Mouse (Mus musculus): Measurements from ENCODE around the gene Olfr1140. TPM values are rescaled to one million over a fixed set of nuclear protein-coding genes. Genes with fewer than 3 reads are reported as not detected.

The Olfr1140 gene
- not detected in 2 replicates for polyA plus RNA-seq (2015; fragmentation: Nextera tagmentation; extraction: Ambion mirVana)

DNA sequence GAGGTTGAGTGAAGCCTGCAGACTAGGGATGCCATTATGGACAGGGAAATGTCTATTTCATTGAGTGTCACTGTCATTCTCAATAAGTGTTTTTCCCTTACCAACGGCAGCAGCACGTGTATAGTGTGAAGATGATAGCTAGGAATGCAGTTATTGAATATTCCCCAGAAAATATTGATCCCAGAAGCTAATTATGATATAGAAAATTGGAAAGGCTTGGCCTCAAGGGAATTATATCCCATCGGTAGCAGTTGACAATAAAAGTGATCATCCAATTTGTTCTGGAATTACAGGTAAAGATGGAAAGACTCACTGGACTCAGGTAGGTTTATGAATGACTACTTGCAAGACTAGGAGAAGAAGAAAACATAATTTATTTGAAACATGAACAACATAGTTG lies at the start of gene Olfr1140:
TSS of gene Olfr1140 (plus strand) at position 301 of the 400 bp plus-strand sequence.
- Histone ChIP-seq H3K27ac (no peak within 1 kb of the TSS), H3K4me3 (no peak within 1 kb of the TSS), H3K27me3 (no peaks in the 10 kb centered on the region), H3K36me3 (ENCODE audit: poor library complexity, severe bottlenecking) (no peaks in the 10 kb centered on the region), H3K9ac (no peak within 1 kb of the TSS), H3K4me1 (no peaks in the 10 kb centered on the region), H3K9me3 (replicated peaks) (no peaks in the 10 kb centered on the region), H3K4me2 (no peak within 1 kb of the TSS)
- 79% methylated on average over 3 of the region's 3 CpGs for WGBS
- ATAC-seq: no peak

DNA sequence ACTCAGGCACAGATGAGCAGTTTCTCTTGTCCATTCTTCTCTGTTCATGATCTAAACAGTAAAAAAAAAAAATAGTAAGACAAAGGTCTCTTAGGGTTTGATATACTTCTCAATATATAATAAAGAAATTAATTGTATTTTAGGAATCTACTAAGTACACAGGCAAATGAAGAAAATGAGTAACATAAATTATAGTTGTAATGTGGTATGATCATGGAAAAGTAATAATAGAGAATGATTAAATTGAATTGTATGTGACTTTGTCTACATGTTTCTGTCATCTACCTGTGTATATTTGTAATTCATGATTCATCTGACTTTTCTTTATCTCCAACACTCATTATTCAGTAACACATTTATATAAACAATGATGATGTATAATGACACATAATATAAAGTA lies 49.7 kb upstream of the Olfr1140 start, which contains the start of gene Olfr1136:
TSS of gene Olfr1136 (minus strand) at position 101 of the 400 bp plus-strand sequence.
- Histone ChIP-seq H3K4me3 (no peak within 1 kb of the TSS), H3K27me3 (no peaks in the 10 kb centered on the region), H3K4me2 (no peak within 1 kb of the TSS), H3K9ac (no peak within 1 kb of the TSS), H3K9me3 (replicated peaks) (no peaks in the 10 kb centered on the region), H3K4me1 (no peaks in the 10 kb centered on the region), H3K27ac (no peak within 1 kb of the TSS), H3K36me3 (ENCODE audit: poor library complexity, severe bottlenecking) (no peaks in the 10 kb centered on the region)
- no peak for ATAC-seq

DNA sequence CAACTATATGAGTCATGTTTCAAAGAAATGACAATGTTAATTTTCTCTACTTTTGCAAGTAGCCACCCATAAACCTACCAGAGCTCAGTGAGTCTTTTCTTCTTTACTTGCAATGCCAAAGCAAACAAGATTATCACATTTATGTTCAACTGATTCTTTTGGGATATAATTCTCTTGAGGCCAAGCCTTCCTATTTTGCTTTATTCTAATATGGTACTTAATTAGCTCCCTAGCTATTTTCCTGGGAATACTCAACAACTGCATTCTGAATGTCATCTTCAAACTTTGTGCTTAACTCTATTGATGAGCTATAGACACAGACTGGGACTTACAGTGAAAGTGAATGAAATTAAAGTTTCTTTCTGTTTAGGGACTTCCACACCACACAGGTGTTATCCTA lies 30.5 kb upstream of the Olfr1140 start, which contains the start of gene Olfr1137:
TSS of gene Olfr1137 (minus strand) at position 101 of the 400 bp plus-strand sequence.
- Histone ChIP-seq H3K4me2 (no peak within 1 kb of the TSS), H3K4me3 (no peak within 1 kb of the TSS), H3K36me3 (ENCODE audit: poor library complexity, severe bottlenecking) (no peaks in the 10 kb centered on the region), H3K27ac (no peak within 1 kb of the TSS), H3K9ac (no peak within 1 kb of the TSS), H3K9me3 (replicated peaks) (no peaks in the 10 kb centered on the region), H3K27me3 (no peaks in the 10 kb centered on the region), H3K4me1 (no peaks in the 10 kb centered on the region)
- ATAC-seq: no peak

DNA sequence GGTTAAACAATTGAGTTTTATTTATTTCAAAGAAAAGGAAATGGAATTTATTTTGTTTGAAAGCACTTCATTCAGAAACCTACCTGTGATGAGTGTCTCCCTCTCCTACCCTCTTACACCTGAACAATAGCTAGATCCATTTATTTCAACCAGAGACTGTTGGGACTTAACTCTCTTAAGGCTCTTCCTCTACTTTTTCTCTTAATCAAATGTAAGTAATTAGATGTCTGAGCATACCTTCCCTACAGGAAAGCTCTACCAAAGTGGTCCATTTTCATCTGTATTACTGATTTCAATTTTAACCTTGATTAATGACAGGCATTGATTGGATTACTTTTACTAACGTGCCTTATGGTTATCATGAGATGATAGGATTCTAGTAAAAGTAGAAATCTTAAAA lies 3.7 kb upstream of the Olfr1140 start, which contains the start of gene Olfr1138:
TSS of gene Olfr1138 (minus strand) at position 101 of the 400 bp plus-strand sequence.
- no peak for ATAC-seq
- Histone ChIP-seq H3K4me1 (no peaks in the 10 kb centered on the region), H3K4me3 (no peak within 1 kb of the TSS), H3K9me3 (replicated peaks) (no peaks in the 10 kb centered on the region), H3K27ac (no peak within 1 kb of the TSS), H3K36me3 (ENCODE audit: poor library complexity, severe bottlenecking) (no peaks in the 10 kb centered on the region), H3K9ac (no peak within 1 kb of the TSS), H3K27me3 (no peaks in the 10 kb centered on the region), H3K4me2 (no peak within 1 kb of the TSS)
- 88% methylated on average over 1 of the region's 1 CpGs for WGBS

DNA sequence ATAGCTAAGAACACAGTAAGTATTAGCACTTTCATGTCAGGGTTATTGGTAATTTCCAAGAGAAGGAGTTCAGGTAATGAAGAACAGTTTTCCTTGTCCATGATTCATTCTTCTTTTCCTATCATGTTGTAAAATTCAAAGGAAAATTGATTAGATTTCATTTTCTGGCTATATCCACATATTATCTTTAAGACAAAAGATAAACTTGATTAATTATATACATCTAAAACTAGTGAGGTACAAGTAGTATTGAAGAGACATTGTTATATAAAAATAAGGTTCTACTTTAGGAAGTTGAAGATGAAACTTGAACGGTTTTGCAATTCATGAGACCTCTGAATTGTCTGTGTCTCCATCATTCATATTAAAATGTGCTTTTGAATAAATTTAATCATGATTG lies 10.3 kb downstream of the Olfr1140 start, which contains the start of gene Olfr1141:
TSS of gene Olfr1141 (minus strand) at position 101 of the 400 bp plus-strand sequence.
- H3K27ac ChIP-seq: no peak within 1 kb of the TSS
- no peaks in the 10 kb centered on the region for H3K9me3 ChIP-seq (replicated peaks)
- H3K27me3 ChIP-seq: no peaks in the 10 kb centered on the region
- ATAC-seq: no peak
- H3K4me2 ChIP-seq: no peak within 1 kb of the TSS
- no peaks in the 10 kb centered on the region for H3K4me1 ChIP-seq
- 80% methylated on average over 1 of the region's 1 CpGs for WGBS
- no peak within 1 kb of the TSS for H3K9ac ChIP-seq
- no peaks in the 10 kb centered on the region for H3K36me3 ChIP-seq (ENCODE audit: poor library complexity, severe bottlenecking)
- H3K4me3 ChIP-seq: no peak within 1 kb of the TSS

DNA sequence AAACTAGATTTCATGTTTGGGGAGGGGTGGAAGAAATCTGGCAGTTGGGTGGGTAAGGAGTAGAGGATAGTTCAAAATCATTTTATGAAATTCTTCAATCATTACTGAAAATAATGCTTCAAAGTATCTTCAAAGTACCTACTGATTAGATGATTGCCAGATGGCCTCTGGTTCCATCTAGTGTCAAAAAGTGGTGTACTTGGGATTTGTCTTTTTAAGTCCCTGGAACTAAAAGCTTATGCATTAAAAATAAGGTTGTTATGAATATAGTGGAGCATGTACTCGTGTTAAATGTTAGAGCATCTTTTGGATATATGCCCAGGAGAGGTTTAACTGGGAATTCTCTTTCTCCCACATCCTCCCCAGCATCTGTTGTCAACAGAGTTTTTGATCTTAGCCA lies 32.6 kb downstream of the Olfr1140 start:
- Histone ChIP-seq H3K4me3 (no peak overlapping the region), H3K9ac (no peak overlapping the region), H3K4me2 (no peak overlapping the region), H3K36me3 (ENCODE audit: poor library complexity, severe bottlenecking) (no peaks in the 10 kb centered on the region), H3K9me3 (replicated peaks) (no peaks in the 10 kb centered on the region), H3K27ac (no peak overlapping the region), H3K27me3 (no peaks in the 10 kb centered on the region), H3K4me1 (no peaks in the 10 kb centered on the region)
- 53% methylated on average over 1 of the region's 1 CpGs for WGBS
- ATAC-seq: no peak

DNA sequence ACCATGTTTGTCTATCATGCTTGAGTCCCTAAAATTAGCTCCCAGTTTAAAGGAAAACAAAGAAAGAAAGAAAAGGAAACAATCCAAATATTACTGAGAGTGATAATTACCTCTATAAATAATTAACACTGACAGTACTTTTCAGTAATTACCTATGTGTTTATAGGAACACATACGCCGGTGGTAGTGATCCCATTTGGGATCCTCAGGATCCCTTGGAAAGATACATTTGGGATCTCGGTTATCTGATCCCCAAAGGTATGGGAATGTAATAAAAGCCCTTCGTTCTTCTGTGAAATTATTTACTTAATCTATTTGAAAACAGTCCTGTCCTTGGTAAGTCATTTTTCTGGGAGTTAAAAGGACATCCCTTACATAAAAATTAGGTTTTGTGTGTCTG lies 35.6 kb downstream of the Olfr1140 start, which contains the start of gene Olfr152:
TSS of gene Olfr152 (plus strand) at position 301 of the 400 bp plus-strand sequence.
- Histone ChIP-seq H3K9ac (no peak within 1 kb of the TSS), H3K4me1 (no peaks in the 10 kb centered on the region), H3K36me3 (ENCODE audit: poor library complexity, severe bottlenecking) (no peaks in the 10 kb centered on the region), H3K27ac (no peak within 1 kb of the TSS), H3K4me2 (no peak within 1 kb of the TSS), H3K4me3 (no peak within 1 kb of the TSS), H3K27me3 (no peaks in the 10 kb centered on the region), H3K9me3 (replicated peaks) (no peaks in the 10 kb centered on the region)
- WGBS: 76% methylated on average over 4 of the region's 4 CpGs
- ATAC-seq: no peak

Other genes starting within 250 kb of the Olfr1140 start
- not detected in 2 replicates for gene Pramel7, start 246.7 kb upstream of the Olfr1140 start, polyA plus RNA-seq (2015; fragmentation: Nextera tagmentation; extraction: Ambion mirVana)
- gene Pramel6, start 237.2 kb upstream of the Olfr1140 start, polyA plus RNA-seq (2015; fragmentation: Nextera tagmentation; extraction: Ambion mirVana): not detected in 2 replicates
- not detected in 2 replicates for gene Olfr153, start 212.0 kb upstream of the Olfr1140 start, polyA plus RNA-seq (2015; fragmentation: Nextera tagmentation; extraction: Ambion mirVana)
- gene Olfr1128, start 198.2 kb upstream of the Olfr1140 start, polyA plus RNA-seq (2015; fragmentation: Nextera tagmentation; extraction: Ambion mirVana): not detected in 2 replicates
- not detected in 2 replicates for gene Olfr1129, start 169.8 kb upstream of the Olfr1140 start, polyA plus RNA-seq (2015; fragmentation: Nextera tagmentation; extraction: Ambion mirVana)
- not detected in 2 replicates for gene Olfr1130, start 137.5 kb upstream of the Olfr1140 start, polyA plus RNA-seq (2015; fragmentation: Nextera tagmentation; extraction: Ambion mirVana)
- not detected in 2 replicates for gene Olfr1131, start 116.6 kb upstream of the Olfr1140 start, polyA plus RNA-seq (2015; fragmentation: Nextera tagmentation; extraction: Ambion mirVana)
- not detected in 2 replicates for gene Olfr1132, start 106.2 kb upstream of the Olfr1140 start, polyA plus RNA-seq (2015; fragmentation: Nextera tagmentation; extraction: Ambion mirVana)
- not detected in 2 replicates for gene Olfr1133, start 96.4 kb upstream of the Olfr1140 start, polyA plus RNA-seq (2015; fragmentation: Nextera tagmentation; extraction: Ambion mirVana)
- not detected in 2 replicates for gene Olfr1134, start 85.3 kb upstream of the Olfr1140 start, polyA plus RNA-seq (2015; fragmentation: Nextera tagmentation; extraction: Ambion mirVana)
- not detected in 2 replicates for gene Olfr1135, start 70.1 kb upstream of the Olfr1140 start, polyA plus RNA-seq (2015; fragmentation: Nextera tagmentation; extraction: Ambion mirVana)
- gene Olfr1136, start 49.8 kb upstream of the Olfr1140 start, polyA plus RNA-seq (2015; fragmentation: Nextera tagmentation; extraction: Ambion mirVana): not detected in 2 replicates
- not detected in 2 replicates for gene Olfr1137, start 30.6 kb upstream of the Olfr1140 start, polyA plus RNA-seq (2015; fragmentation: Nextera tagmentation; extraction: Ambion mirVana)
- gene Olfr1138, start 3.8 kb upstream of the Olfr1140 start, polyA plus RNA-seq (2015; fragmentation: Nextera tagmentation; extraction: Ambion mirVana): not detected in 2 replicates
- gene Olfr1141, start 10.2 kb downstream of the Olfr1140 start, polyA plus RNA-seq (2015; fragmentation: Nextera tagmentation; extraction: Ambion mirVana): not detected in 2 replicates
- not detected in 2 replicates for gene Olfr152, start 35.7 kb downstream of the Olfr1140 start, polyA plus RNA-seq (2015; fragmentation: Nextera tagmentation; extraction: Ambion mirVana)
- gene Olfr1143, start 56.8 kb downstream of the Olfr1140 start, polyA plus RNA-seq (2015; fragmentation: Nextera tagmentation; extraction: Ambion mirVana): not detected in 2 replicates
- not detected in 2 replicates for gene Olfr1145, start 66.1 kb downstream of the Olfr1140 start, polyA plus RNA-seq (2015; fragmentation: Nextera tagmentation; extraction: Ambion mirVana)
- gene Olfr1148, start 86.8 kb downstream of the Olfr1140 start, polyA plus RNA-seq (2015; fragmentation: Nextera tagmentation; extraction: Ambion mirVana): not detected in 2 replicates
- not detected in 2 replicates for gene Olfr1150-ps1, start 100.2 kb downstream of the Olfr1140 start, polyA plus RNA-seq (2015; fragmentation: Nextera tagmentation; extraction: Ambion mirVana)
- gene Olfr1151, start 112.1 kb downstream of the Olfr1140 start, polyA plus RNA-seq (2015; fragmentation: Nextera tagmentation; extraction: Ambion mirVana): not detected in 2 replicates
- 0.03 TPM in 1 of 2 replicates, not detected in the other for gene Olfr1152, start 122.7 kb downstream of the Olfr1140 start, polyA plus RNA-seq (2015; fragmentation: Nextera tagmentation; extraction: Ambion mirVana)
- not detected in 2 replicates for gene Olfr1153, start 151.2 kb downstream of the Olfr1140 start, polyA plus RNA-seq (2015; fragmentation: Nextera tagmentation; extraction: Ambion mirVana)
- not detected in 2 replicates for gene Olfr1154, start 161.4 kb downstream of the Olfr1140 start, polyA plus RNA-seq (2015; fragmentation: Nextera tagmentation; extraction: Ambion mirVana)
- gene Olfr1155, start 201.4 kb downstream of the Olfr1140 start, polyA plus RNA-seq (2015; fragmentation: Nextera tagmentation; extraction: Ambion mirVana): not detected in 2 replicates
- gene Olfr1156, start 209.3 kb downstream of the Olfr1140 start, polyA plus RNA-seq (2015; fragmentation: Nextera tagmentation; extraction: Ambion mirVana): not detected in 2 replicates
- not detected in 2 replicates for gene Olfr1157, start 224.5 kb downstream of the Olfr1140 start, polyA plus RNA-seq (2015; fragmentation: Nextera tagmentation; extraction: Ambion mirVana)
- gene Olfr74, start 230.9 kb downstream of the Olfr1140 start, polyA plus RNA-seq (2015; fragmentation: Nextera tagmentation; extraction: Ambion mirVana): not detected in 2 replicates
- gene Olfr1158, start 246.4 kb downstream of the Olfr1140 start, polyA plus RNA-seq (2015; fragmentation: Nextera tagmentation; extraction: Ambion mirVana): not detected in 2 replicates